Mouse (Mus musculus): ENCODE measurements at regions not wholly inside any gene's neighbourhood (a gene's known extent, or its start where the extent isn't known, plus 50 kb on each side); places are given as distances from the start of the nearest gene placed in this dataset.

GRCm38 (mm10) chr3:21557963-21558441 is 518.5 kb upstream of the Tbl1xr1 start:
- no peak for DNase-seq (ENCODE audit: low read depth in 3 of 3, low spot score in 3 of 3)

GRCm38 (mm10) chr3:21562771-21563312 is 513.6 kb upstream of the Tbl1xr1 start:
- no peak overlapping the region for H3K4me3 ChIP-seq (ENCODE audit: insufficient read depth in 1 of 2, low read depth in 2 of 2, low read length in 2 of 2)
- DNase-seq (ENCODE audit: low read depth in 3 of 3, low spot score in 3 of 3) (no peak), ATAC-seq (ENCODE audit: insufficient read depth) (no peak)
- no peak overlapping the region for H3K27ac ChIP-seq
- no peak overlapping the region for H3K4me2 ChIP-seq (ENCODE audit: low read depth)
- H3K9me3 ChIP-seq (ENCODE audit: control insufficient read depth, low read length) = no peaks in the 10 kb centered on the region
- 55% methylated on average over 2 of the region's 2 CpGs for WGBS (ENCODE audit: insufficient replicate concordance)
- no peaks in the 10 kb centered on the region for H3K27me3 ChIP-seq (ENCODE audit: control insufficient read depth, insufficient read depth, low read length)
- no peaks in the 10 kb centered on the region for H3K36me3 ChIP-seq (replicated peaks; ENCODE audit: control insufficient read depth, insufficient read depth, low read depth)
- H3K9ac ChIP-seq (replicated peaks) = no peak overlapping the region
- no peaks in the 10 kb centered on the region for H3K4me1 ChIP-seq (replicated peaks; ENCODE audit: control insufficient read depth in 2 of 2, insufficient read depth in 2 of 2, low read length in 1 of 2)
- TF ChIP-seq CTCF (IDR thresholded peaks at IDR 0.05; ENCODE audit: low read depth) (no peak), EP300 (IDR thresholded peaks at IDR 0.05; ENCODE audit: low read depth) (no peak)

More at GRCm38 (mm10) chr3:21557963-21558441, 518.5 kb upstream of the Tbl1xr1 start:
- ATAC-seq (ENCODE audit: insufficient read depth) = no peak
- Histone ChIP-seq H3K27ac (no peak overlapping the region), H3K9me3 (ENCODE audit: control insufficient read depth, low read length) (no peaks in the 10 kb centered on the region), H3K9ac (replicated peaks) (no peak overlapping the region), H3K27me3 (ENCODE audit: control insufficient read depth, insufficient read depth, low read length) (no peaks in the 10 kb centered on the region), H3K4me3 (ENCODE audit: insufficient read depth in 1 of 2, low read depth in 2 of 2, low read length in 2 of 2) (no peak overlapping the region), H3K4me1 (replicated peaks; ENCODE audit: control insufficient read depth in 2 of 2, insufficient read depth in 2 of 2, low read length in 1 of 2) (no peaks in the 10 kb centered on the region), H3K4me2 (ENCODE audit: low read depth) (no peak overlapping the region), H3K36me3 (replicated peaks; ENCODE audit: control insufficient read depth, insufficient read depth, low read depth) (no peaks in the 10 kb centered on the region)
- WGBS (ENCODE audit: insufficient replicate concordance) = 65% methylated on average over 12 of the region's 12 CpGs
- TF ChIP-seq CTCF (IDR thresholded peaks at IDR 0.05; ENCODE audit: low read depth) (no peak), EP300 (IDR thresholded peaks at IDR 0.05; ENCODE audit: low read depth) (no peak)

DNA sequence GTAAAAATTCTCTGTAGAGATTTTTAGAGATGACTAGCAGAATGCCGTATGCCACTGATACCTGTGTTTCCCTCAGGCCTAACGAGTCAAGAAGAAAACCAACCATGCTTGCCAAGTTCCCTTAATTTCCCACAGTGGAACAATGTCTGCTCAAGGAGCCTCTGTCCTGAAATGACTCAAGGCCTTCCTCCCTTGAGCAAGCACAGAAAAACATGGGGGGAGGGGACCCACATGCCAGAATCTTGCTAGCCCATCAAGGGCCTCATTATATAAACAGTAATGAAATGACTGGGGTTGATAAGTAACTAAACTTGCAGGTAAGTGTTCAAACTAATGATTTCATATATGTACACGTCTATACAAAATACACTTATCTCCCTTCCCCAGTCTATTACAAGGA is 513.0 kb upstream of the Tbl1xr1 start:
- Histone ChIP-seq H3K9me3 (ENCODE audit: control insufficient read depth, low read length) (no peaks in the 10 kb centered on the region), H3K4me2 (ENCODE audit: low read depth) (no peak overlapping the region), H3K4me1 (replicated peaks; ENCODE audit: control insufficient read depth in 2 of 2, insufficient read depth in 2 of 2, low read length in 1 of 2) (no peaks in the 10 kb centered on the region), H3K36me3 (replicated peaks; ENCODE audit: control insufficient read depth, insufficient read depth, low read depth) (no peaks in the 10 kb centered on the region), H3K27ac (no peak overlapping the region), H3K4me3 (ENCODE audit: insufficient read depth in 1 of 2, low read depth in 2 of 2, low read length in 2 of 2) (no peak overlapping the region), H3K9ac (replicated peaks) (no peak overlapping the region), H3K27me3 (ENCODE audit: control insufficient read depth, insufficient read depth, low read length) (no peaks in the 10 kb centered on the region)
- TF ChIP-seq CTCF (IDR thresholded peaks at IDR 0.05; ENCODE audit: low read depth) (no peak), EP300 (IDR thresholded peaks at IDR 0.05; ENCODE audit: low read depth) (no peak)
- ATAC-seq (ENCODE audit: insufficient read depth) (no peak), DNase-seq (ENCODE audit: low read depth in 3 of 3, low spot score in 3 of 3) (no peak)
- 56% methylated on average over 3 of the region's 3 CpGs for WGBS (ENCODE audit: insufficient replicate concordance)

DNA sequence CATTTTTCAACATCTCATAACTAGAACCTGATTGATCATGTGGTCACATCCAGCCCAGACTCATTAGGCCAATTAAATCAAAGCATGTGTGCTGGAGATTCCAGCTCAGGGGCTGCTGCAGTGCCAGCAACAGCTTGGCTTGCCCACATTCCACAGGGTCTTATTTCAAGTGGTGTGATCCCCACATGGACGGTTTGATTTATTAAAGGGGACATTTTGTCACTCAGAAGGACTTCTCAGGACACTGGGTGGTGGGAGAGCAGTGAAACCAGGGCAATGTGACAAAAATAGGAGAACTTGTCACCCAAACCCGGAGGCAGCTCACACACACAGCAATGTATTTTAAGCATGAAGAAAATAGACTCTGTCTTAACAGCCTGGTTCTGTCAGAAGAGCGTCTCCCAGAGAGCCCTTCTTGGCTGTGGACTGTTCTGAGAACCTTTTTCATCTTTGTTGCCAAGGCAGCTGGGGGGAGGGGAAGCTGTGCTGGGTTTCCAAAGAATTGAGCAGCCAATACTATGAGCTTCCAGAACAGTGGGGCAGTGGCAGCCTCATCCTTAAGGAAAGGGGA is 512.2 kb upstream of the Tbl1xr1 start:
- WGBS (ENCODE audit: insufficient replicate concordance) = 24% methylated on average over 3 of the region's 3 CpGs
- Histone ChIP-seq H3K9ac (replicated peaks) (no peak overlapping the region), H3K27ac (no peak overlapping the region), H3K27me3 (ENCODE audit: control insufficient read depth, insufficient read depth, low read length) (no peaks in the 10 kb centered on the region), H3K4me3 (ENCODE audit: insufficient read depth in 1 of 2, low read depth in 2 of 2, low read length in 2 of 2) (no peak overlapping the region), H3K36me3 (replicated peaks; ENCODE audit: control insufficient read depth, insufficient read depth, low read depth) (no peaks in the 10 kb centered on the region), H3K4me2 (ENCODE audit: low read depth) (no peak overlapping the region), H3K4me1 (replicated peaks; ENCODE audit: control insufficient read depth in 2 of 2, insufficient read depth in 2 of 2, low read length in 1 of 2) (no peaks in the 10 kb centered on the region), H3K9me3 (ENCODE audit: control insufficient read depth, low read length) (no peaks in the 10 kb centered on the region)
- DNase-seq (ENCODE audit: low read depth in 3 of 3, low spot score in 3 of 3) (no peak), ATAC-seq (ENCODE audit: insufficient read depth) (no peak)
- TF ChIP-seq CTCF (IDR thresholded peaks at IDR 0.05; ENCODE audit: low read depth) (no peak), EP300 (IDR thresholded peaks at IDR 0.05; ENCODE audit: low read depth) (no peak)

DNA sequence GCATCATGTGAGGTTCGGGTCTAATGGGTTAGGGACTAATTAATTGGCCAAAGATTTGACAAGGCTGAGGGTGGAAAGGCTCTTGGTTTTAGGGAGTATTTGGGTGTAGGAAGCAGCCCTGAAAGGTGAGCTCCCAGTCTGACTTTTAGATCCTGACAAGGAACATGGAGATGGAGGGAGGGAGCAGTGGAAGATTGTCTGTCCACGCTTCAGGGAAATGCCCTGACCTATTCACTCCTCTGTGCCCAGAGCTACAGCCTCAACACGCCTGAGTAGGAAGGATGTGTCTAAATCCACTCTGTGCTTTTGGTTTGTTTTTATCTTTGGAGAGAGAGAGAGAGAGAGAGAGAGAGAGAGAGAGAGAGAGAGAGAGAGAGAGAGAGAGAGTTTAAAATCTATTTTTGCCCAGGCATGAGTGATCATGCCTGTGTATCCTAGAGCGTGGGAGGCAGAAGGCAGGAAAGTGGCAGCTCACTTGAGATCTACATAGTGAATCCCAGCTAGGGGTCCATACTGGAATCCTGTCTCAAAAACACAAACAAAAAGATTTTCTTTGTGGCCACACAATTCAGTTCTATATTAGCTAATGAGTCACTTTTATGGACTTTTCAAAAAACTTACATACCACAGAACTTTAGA is 511.5 kb upstream of the Tbl1xr1 start:
- H3K4me2 ChIP-seq (ENCODE audit: low read depth) = no peak overlapping the region
- no peak for TF ChIP-seq CTCF (IDR thresholded peaks at IDR 0.05; ENCODE audit: low read depth)
- no peak overlapping the region for H3K4me3 ChIP-seq (ENCODE audit: insufficient read depth in 1 of 2, low read depth in 2 of 2, low read length in 2 of 2)
- no peak overlapping the region for H3K9ac ChIP-seq (replicated peaks)
- no peak overlapping the region for H3K27ac ChIP-seq
- 47% methylated on average over 4 of the region's 4 CpGs for WGBS (ENCODE audit: insufficient replicate concordance)
- no peaks in the 10 kb centered on the region for H3K4me1 ChIP-seq (replicated peaks; ENCODE audit: control insufficient read depth in 2 of 2, insufficient read depth in 2 of 2, low read length in 1 of 2)
- no peaks in the 10 kb centered on the region for H3K27me3 ChIP-seq (ENCODE audit: control insufficient read depth, insufficient read depth, low read length)
- H3K9me3 ChIP-seq (ENCODE audit: control insufficient read depth, low read length) = no peaks in the 10 kb centered on the region
- no peak for DNase-seq (ENCODE audit: low read depth in 3 of 3, low spot score in 3 of 3)
- H3K36me3 ChIP-seq (replicated peaks; ENCODE audit: control insufficient read depth, insufficient read depth, low read depth) = no peaks in the 10 kb centered on the region
- ATAC-seq (ENCODE audit: insufficient read depth) = no peak

All from liver, embryonic 14.5 days (tissue).